Mouse (Mus musculus): ENCODE data around the gene Synj2. TPM values are rescaled to one million over a fixed set of nuclear protein-coding genes. Genes with fewer than 3 reads are reported as not detected.

Gene Synj2
- 3.2 and 3.3 TPM in 2 replicates for polyA plus RNA-seq (2015; fragmentation: Nextera tagmentation; extraction: Ambion mirVana)

DNA sequence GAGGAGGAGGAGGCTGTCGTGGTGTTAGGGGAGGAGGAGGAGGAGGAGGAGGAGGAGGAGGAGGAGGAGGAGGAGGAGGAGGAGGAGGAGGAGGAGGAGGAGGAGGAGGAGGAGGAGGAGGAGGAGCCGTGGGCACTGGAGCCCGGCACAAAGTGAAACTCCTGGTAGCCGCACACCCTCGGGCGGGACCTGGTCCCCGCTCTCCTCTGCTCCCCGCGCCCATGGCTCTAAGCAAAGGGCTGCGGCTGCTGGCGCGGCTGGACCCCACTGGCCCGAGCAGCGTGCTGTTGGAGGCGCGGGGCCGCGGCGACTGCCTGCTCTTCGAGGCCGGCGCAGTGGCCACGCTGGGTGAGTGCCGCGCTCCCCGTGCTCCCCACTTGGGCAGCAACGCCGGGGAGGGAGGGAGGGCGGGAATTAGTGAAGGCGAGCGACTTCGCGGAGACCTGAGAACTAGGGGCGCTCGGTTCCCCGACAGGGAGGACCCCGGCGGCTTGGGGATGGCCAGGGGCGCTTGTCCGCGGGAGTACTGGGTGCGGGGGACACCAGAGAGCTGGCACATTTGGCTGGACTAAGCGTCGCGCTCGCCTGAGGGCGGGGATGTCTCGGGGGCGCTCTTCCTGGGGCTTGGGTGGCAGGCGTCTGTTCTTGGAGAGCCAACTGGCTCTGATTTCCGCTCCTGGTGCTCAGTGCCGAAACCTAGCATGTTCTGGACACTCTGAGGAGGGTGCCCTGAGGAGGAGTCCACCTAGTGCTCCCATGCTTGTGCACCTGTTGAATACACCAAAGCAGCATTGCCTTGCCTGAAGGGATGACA is at the start of gene Synj2:
Synj2 (plus strand) TSS at position 51 of the 814 bp plus-strand sequence.
- H3K9me3 ChIP-seq (ENCODE audit: control insufficient read depth, low read length), result no peaks in the 10 kb centered on the region
- H3K4me3 ChIP-seq (ENCODE audit: low read depth, low read length), result peak within 1 kb of the TSS; percentile 74
- ATAC-seq (ENCODE audit: low FRiP score, low TSS enrichment) (peak; percentile 68), DNase-seq (ENCODE audit: low spot score) (peak; percentile 78)
- 0 out of 2 replicates have a peak, but pooled peaks cover 3% of the 10 kb centered on the region for H3K4me1 ChIP-seq (replicated peaks; ENCODE audit: control insufficient read depth, insufficient read depth)
- H3K36me3 ChIP-seq (ENCODE audit: control insufficient read depth, insufficient read depth, low read length), result no peaks in the 10 kb centered on the region
- peak within 1 kb of the TSS; percentile 91 for H3K27ac ChIP-seq (replicated peaks)
- no peak for TF ChIP-seq EP300 (optimal IDR thresholded peaks at IDR 0.05)
- TF ChIP-seq CTCF (IDR thresholded peaks at IDR 0.05; ENCODE audit: low read depth), result no peak
- WGBS, result under 1% methylated on average over 40 of the region's 52 CpGs
- H3K27me3 ChIP-seq (ENCODE audit: control insufficient read depth, insufficient read depth, low read length), result no peaks in the 10 kb centered on the region
- peak within 1 kb of the TSS; percentile 77 for H3K4me2 ChIP-seq (replicated peaks; ENCODE audit: low read depth)
- peak within 1 kb of the TSS; percentile 82 for H3K9ac ChIP-seq (ENCODE audit: low read length)

DNA sequence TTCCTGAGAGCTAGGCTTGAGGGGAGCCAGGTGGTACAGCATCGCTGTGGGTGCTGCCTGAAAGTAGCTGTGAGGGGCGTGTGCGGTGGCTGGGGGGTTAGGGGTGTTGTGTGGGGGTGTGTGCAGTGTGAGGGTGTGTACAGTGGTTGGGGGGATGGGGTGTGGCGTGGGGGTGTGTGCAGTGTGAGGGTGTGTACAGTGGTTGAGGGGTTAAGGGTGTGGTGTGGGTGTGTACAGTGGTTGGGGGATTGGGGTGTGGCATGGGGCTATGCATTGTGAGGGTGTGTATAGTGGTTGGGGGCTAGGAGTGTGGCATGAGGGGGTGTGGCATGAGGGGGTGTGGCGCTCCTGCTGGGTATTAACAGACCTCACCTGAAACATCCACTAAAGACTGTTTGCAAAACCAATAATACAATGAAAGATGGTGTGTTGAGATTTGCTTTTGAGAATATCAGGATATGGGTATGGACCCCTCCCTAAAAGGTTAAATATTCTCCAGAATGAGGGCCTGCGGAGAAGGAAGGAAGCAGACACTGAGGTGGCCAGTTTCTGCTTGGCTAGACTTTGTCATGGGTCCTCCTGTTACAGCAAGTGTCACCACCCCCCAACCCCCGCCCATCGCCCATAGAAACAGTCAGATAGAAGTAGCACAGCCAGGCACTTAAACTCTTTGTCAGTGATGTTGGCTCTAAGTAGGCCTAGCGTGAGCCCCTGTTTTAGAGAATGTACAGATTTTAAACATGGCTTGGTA is 49.0 kb upstream of the Synj2 start:
- 62% methylated on average over 9 of the region's 9 CpGs for WGBS
- Histone ChIP-seq H3K4me2 (replicated peaks; ENCODE audit: low read depth) (no peak overlapping the region), H3K4me3 (ENCODE audit: low read depth, low read length) (no peak overlapping the region), H3K27me3 (ENCODE audit: control insufficient read depth, insufficient read depth, low read length) (no peaks in the 10 kb centered on the region), H3K27ac (replicated peaks) (peak overlapping the region; percentile 84), H3K4me1 (replicated peaks; ENCODE audit: control insufficient read depth, insufficient read depth) (no peaks in the 10 kb centered on the region), H3K36me3 (ENCODE audit: control insufficient read depth, insufficient read depth, low read length) (peaks cover 3% of the 10 kb centered on the region), H3K9me3 (ENCODE audit: control insufficient read depth, low read length) (no peaks in the 10 kb centered on the region), H3K9ac (ENCODE audit: low read length) (no peak overlapping the region)
- no peak for DNase-seq (ENCODE audit: low spot score)
- TF ChIP-seq CTCF (IDR thresholded peaks at IDR 0.05; ENCODE audit: low read depth) (no peak), EP300 (optimal IDR thresholded peaks at IDR 0.05) (no peak)
- no peak for ATAC-seq (ENCODE audit: low FRiP score, low TSS enrichment)

DNA sequence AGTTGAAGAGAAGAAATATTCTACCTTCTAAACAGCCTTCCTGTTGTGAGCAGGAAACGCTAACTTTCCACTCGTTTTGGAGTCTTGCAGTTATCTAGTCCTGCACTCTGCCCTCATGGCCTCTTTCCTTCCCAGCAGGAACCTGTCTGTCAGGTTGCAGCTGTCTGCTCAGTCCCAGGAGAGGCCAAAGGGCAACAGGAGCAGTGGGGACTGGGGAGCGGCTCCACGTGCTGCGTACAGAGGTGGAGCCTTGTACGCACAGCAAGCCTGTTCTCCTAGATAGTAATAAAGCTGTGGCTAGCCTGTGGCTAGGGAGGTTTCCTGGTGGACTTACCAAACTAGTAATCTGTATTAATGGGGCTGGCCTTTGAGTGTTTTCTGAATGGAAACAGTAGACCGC is 48.0 kb upstream of the Synj2 start:
- Histone ChIP-seq H3K4me2 (replicated peaks; ENCODE audit: low read depth) (no peak overlapping the region), H3K9me3 (ENCODE audit: control insufficient read depth, low read length) (no peaks in the 10 kb centered on the region), H3K27me3 (ENCODE audit: control insufficient read depth, insufficient read depth, low read length) (no peaks in the 10 kb centered on the region), H3K4me3 (ENCODE audit: low read depth, low read length) (no peak overlapping the region), H3K4me1 (replicated peaks; ENCODE audit: control insufficient read depth, insufficient read depth) (no peaks in the 10 kb centered on the region), H3K9ac (ENCODE audit: low read length) (no peak overlapping the region), H3K36me3 (ENCODE audit: control insufficient read depth, insufficient read depth, low read length) (peaks cover 3% of the 10 kb centered on the region), H3K27ac (replicated peaks) (peak overlapping the region; percentile 84)
- 29% methylated on average over 7 of the region's 7 CpGs for WGBS
- peak; percentile 88 for DNase-seq (ENCODE audit: low spot score)
- ATAC-seq (ENCODE audit: low FRiP score, low TSS enrichment), result peak; percentile 90
- TF ChIP-seq CTCF (IDR thresholded peaks at IDR 0.05; ENCODE audit: low read depth) (no peak), EP300 (optimal IDR thresholded peaks at IDR 0.05) (no peak)

DNA sequence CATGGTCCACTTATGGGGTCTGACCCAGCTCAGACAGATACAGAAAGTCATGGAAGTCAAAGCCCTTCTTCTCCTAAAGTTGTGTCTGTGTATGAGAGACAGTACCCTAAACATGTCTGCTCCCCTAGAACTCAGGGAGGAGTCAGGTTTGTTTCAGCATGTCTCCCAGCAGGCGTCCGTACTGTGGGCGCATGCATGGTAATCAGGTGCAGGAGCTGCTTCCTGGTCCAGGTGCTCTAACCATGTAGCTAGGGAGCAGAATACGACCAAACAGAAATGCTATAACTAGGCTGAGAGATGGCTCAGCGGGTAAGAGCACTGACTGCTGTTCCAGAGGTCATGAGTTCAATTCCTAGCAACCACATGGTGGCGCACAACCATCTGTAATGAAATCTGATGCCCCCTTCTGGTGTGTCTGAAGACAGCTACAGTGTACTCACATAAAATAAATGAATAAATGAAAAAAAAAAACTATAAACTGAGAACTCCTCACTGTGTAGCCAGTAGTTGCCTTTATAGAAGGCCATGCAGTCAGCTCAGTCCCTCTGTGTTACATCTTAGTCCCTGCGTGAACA is 47.4 kb upstream of the Synj2 start:
- no peak overlapping the region for H3K9ac ChIP-seq (ENCODE audit: low read length)
- peak overlapping the region; percentile 84 for H3K27ac ChIP-seq (replicated peaks)

DNA sequence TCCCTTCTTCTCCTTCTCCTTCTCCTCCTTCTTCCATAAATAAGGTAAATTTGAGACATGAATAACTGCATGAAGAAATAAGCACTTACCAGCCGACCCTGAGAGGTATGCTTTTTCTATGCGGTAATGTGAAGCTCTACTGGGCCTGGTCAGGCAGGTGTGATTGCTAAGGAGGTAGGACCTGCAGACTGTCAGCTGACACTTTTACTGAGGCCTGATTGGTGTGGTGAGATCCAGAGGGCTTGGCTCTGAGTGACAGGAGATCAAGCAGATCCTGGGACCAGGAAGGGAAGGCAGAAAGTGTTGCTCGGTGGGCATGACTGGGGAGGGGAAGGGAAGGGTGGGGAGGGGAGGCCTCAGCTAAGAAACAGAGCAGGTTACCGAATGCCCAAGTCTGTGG is 45.0 kb upstream of the Synj2 start:
- ATAC-seq (ENCODE audit: low FRiP score, low TSS enrichment) (peak; percentile 93), DNase-seq (ENCODE audit: low spot score) (peak; percentile 78)
- Histone ChIP-seq H3K4me2 (replicated peaks; ENCODE audit: low read depth) (no peak overlapping the region), H3K27ac (replicated peaks) (0 out of 2 replicates have a peak overlapping the region, but pooled peaks have one; percentile 45), H3K4me3 (ENCODE audit: low read depth, low read length) (no peak overlapping the region), H3K36me3 (ENCODE audit: control insufficient read depth, insufficient read depth, low read length) (peaks cover 4% of the 10 kb centered on the region), H3K4me1 (replicated peaks; ENCODE audit: control insufficient read depth, insufficient read depth) (no peaks in the 10 kb centered on the region), H3K9me3 (ENCODE audit: control insufficient read depth, low read length) (no peaks in the 10 kb centered on the region), H3K9ac (ENCODE audit: low read length) (no peak overlapping the region), H3K27me3 (ENCODE audit: control insufficient read depth, insufficient read depth, low read length) (no peaks in the 10 kb centered on the region)
- no peak for TF ChIP-seq EP300 (optimal IDR thresholded peaks at IDR 0.05)
- TF ChIP-seq CTCF (IDR thresholded peaks at IDR 0.05; ENCODE audit: low read depth), result no peak
- WGBS, result 43% methylated on average over 4 of the region's 4 CpGs

More for the DNA sequence above, 47.4 kb upstream of the Synj2 start:
- ATAC-seq (ENCODE audit: low FRiP score, low TSS enrichment), result peak; percentile 41
- Histone ChIP-seq H3K9me3 (ENCODE audit: control insufficient read depth, low read length) (no peaks in the 10 kb centered on the region), H3K4me3 (ENCODE audit: low read depth, low read length) (no peak overlapping the region), H3K36me3 (ENCODE audit: control insufficient read depth, insufficient read depth, low read length) (peaks cover 3% of the 10 kb centered on the region), H3K4me1 (replicated peaks; ENCODE audit: control insufficient read depth, insufficient read depth) (no peaks in the 10 kb centered on the region), H3K4me2 (replicated peaks; ENCODE audit: low read depth) (no peak overlapping the region), H3K27me3 (ENCODE audit: control insufficient read depth, insufficient read depth, low read length) (no peaks in the 10 kb centered on the region)
- 60% methylated on average over 7 of the region's 7 CpGs for WGBS
- TF ChIP-seq CTCF (IDR thresholded peaks at IDR 0.05; ENCODE audit: low read depth) (peak; percentile 61), EP300 (optimal IDR thresholded peaks at IDR 0.05) (no peak)
- DNase-seq (ENCODE audit: low spot score), result peak; percentile 45

Measured in stomach, postnatal 0 days (tissue).